Mouse (Mus musculus): ENCODE data around the gene Hao2.

- TF ChIP-seq CTCF (IDR thresholded peaks at IDR 0.05; ENCODE audit: control insufficient read depth, insufficient read depth, low read length), result no peak
- TF ChIP-seq POLR2A (IDR thresholded peaks at IDR 0.05; ENCODE audit: borderline replicate concordance, control insufficient read depth, low read depth, low read length), result no peak
These were observed 37.9 kb downstream of the Hao2 start for GRCm38 (mm10) chr3:98855160-98855559.

All from bone marrow, adult 2 months (tissue).